Mouse (Mus musculus) limb, embryonic 14.5 days (tissue): ENCODE measurements around the gene Arhgef17. TPM values are rescaled to one million over a fixed set of nuclear protein-coding genes. Genes with fewer than 3 reads are reported as not detected.

Source experiments
- ATAC-seq: fragments of 200-750 bp; cut with Nextera tagmentation; 2 replicates; pipeline ENCODE4 v1.8.0; 2017; ENCODE audit warnings: low read depth, moderate number of reproducible peaks, moderate TSS enrichment; ENCODE audit not compliant: low FRiP score
- DNase-seq: peaks from one replicate; pipeline ENCODE4 v3.0.0-alpha.2; 2015; ENCODE audit warnings: low spot score
- H3K27ac ChIP-seq: fragments of 300-500 bp; sonication (generic); replicated peaks from 2 replicates; pipeline ENCODE4 v1.5.1; 2014; ENCODE audit warnings: low read depth, mild to moderate bottlenecking, low read length, moderate library complexity, mixed read lengths
- H3K27me3 ChIP-seq: fragments of 300-500 bp; sonication (generic); 2 replicates; pipeline ENCODE4 v1.6.1; 2014; ENCODE audit warnings: low read length, mixed read lengths; ENCODE audit not compliant: control insufficient read depth, insufficient read depth
- H3K36me3 ChIP-seq: fragments of 300-500 bp; sonication (generic); 2 replicates; pipeline ENCODE4 v1.6.1; 2014; ENCODE audit warnings: mild to moderate bottlenecking, low read length, moderate library complexity, mixed read lengths; ENCODE audit not compliant: control insufficient read depth, insufficient read depth
- H3K4me1 ChIP-seq: fragments of 300-500 bp; sonication (generic); 2 replicates; pipeline ENCODE4 v1.6.1; 2014; ENCODE audit warnings: antibody characterized with exemption, low read length, mixed read lengths; ENCODE audit not compliant: control insufficient read depth, insufficient read depth
- H3K4me2 ChIP-seq: fragments of 300-500 bp; sonication (generic); replicated peaks from 2 replicates; pipeline ENCODE4 v1.6.1; 2014; ENCODE audit warnings: low read depth, mild to moderate bottlenecking, low read length, moderate library complexity; ENCODE audit not compliant: severe bottlenecking
- H3K4me3 ChIP-seq: fragments of 300-500 bp; sonication (generic); replicated peaks from 2 replicates; pipeline ENCODE4 v1.5.1; 2014; ENCODE audit warnings: low read length
- H3K9ac ChIP-seq: fragments of 300-500 bp; sonication (generic); 2 replicates; pipeline ENCODE4 v1.6.1; 2014; ENCODE audit warnings: mild to moderate bottlenecking, low read depth, low read length, moderate library complexity; ENCODE audit not compliant: severe bottlenecking
- H3K9me3 ChIP-seq: fragments of 300-500 bp; sonication (generic); 2 replicates; pipeline ENCODE4 v1.6.1; 2016; ENCODE audit warnings: low read length; ENCODE audit not compliant: control insufficient read depth
- POLR2A ChIP-seq: fragments of 200-500 bp; IDR thresholded peaks from 2 replicates; pipeline ENCODE4 v1.8.0; 2012; ENCODE audit warnings: inconsistent platforms, mild to moderate bottlenecking, moderate library complexity, borderline replicate concordance; ENCODE audit not compliant: insufficient read depth, insufficient read length; ENCODE audit errors: extremely low read depth
- WGBS: fragments of 180-500 bp; shearing (Covaris S2); extraction: QIAGEN DNeasy Blood & Tissue Kit; methylation state at CpG from one replicate; pipeline ENCODE4 v1.1.7; 2014; 5-methylcytosine and 5-hydroxymethylcytosine counted together
- polyA plus RNA-seq, 2 experiments: library from polyadenylated mRNA; depleted of rRNA in 1 of 2; stranded (reverse) in 1 of 2; unstranded in 1 of 2; fragments of >200 nt; fragmentation: Nextera tagmentation in 1 of 2; extraction: Ambion mirVana in 1 of 2; gene quantifications; 2 replicates each; pipeline versions ENCODE4 v1.2.1 to v1.2.3; 2012 to 2014

Arhgef17 gene
- polyA plus RNA-seq, 2 experiments: 15.4 to 42.8 TPM

- WGBS: 87% methylated on average over 8 of the region's 8 CpGs
- peaks cover 27% of the 10 kb centered on the region for H3K4me1 ChIP-seq
- no peaks in the 10 kb centered on the region for H3K27me3 ChIP-seq
- no peak overlapping the region for H3K4me3 ChIP-seq
- peak overlapping the region; percentile 10 for H3K27ac ChIP-seq
- no peak overlapping the region for H3K9ac ChIP-seq
- DNase-seq (no peak), ATAC-seq (no peak)
- H3K36me3 ChIP-seq: peaks cover 27% of the 10 kb centered on the region
- H3K4me2 ChIP-seq: no peak overlapping the region
- no peak for TF ChIP-seq POLR2A
- no peaks in the 10 kb centered on the region for H3K9me3 ChIP-seq
Observed at GRCm38 (mm10) chr7:100908061-100908460, 23.8 kb downstream of the Arhgef17 start.

GRCm38 (mm10) chr7:100907231-100907630, 24.7 kb downstream of the Arhgef17 start:
- DNase-seq (peak; percentile 87), ATAC-seq (peak; percentile 44; the same call in 1 of the 2 replicates)
- Histone ChIP-seq H3K9me3 (no peaks in the 10 kb centered on the region), H3K9ac (no peak overlapping the region), H3K4me1 (peaks cover 26% of the 10 kb centered on the region), H3K36me3 (peaks cover 27% of the 10 kb centered on the region), H3K27me3 (no peaks in the 10 kb centered on the region), H3K4me2 (0 out of 2 replicates have a peak overlapping the region, but pooled peaks have one; percentile 14), H3K27ac (peak overlapping the region; percentile 11; the same call in 1 of the 2 replicates), H3K4me3 (no peak overlapping the region)
- TF ChIP-seq POLR2A: no peak
- WGBS: 0% methylated on average over 1 of the region's 1 CpGs

- ATAC-seq (no peak), DNase-seq (no peak)
- WGBS: 91% methylated on average over 10 of the region's 10 CpGs
- Histone ChIP-seq H3K27me3 (no peaks in the 10 kb centered on the region), H3K4me2 (no peak overlapping the region), H3K9ac (no peak overlapping the region), H3K4me3 (no peak overlapping the region), H3K36me3 (peaks cover 31% of the 10 kb centered on the region), H3K4me1 (peaks cover 16% of the 10 kb centered on the region), H3K9me3 (no peaks in the 10 kb centered on the region), H3K27ac (no peak overlapping the region)
- TF ChIP-seq POLR2A: no peak
Observed at GRCm38 (mm10) chr7:100906029-100906789, 25.7 kb downstream of the Arhgef17 start.

GRCm38 (mm10) chr7:100905037-100905436, 26.9 kb downstream of the Arhgef17 start:
- Histone ChIP-seq H3K4me2 (no peak overlapping the region), H3K9ac (no peak overlapping the region), H3K27me3 (no peaks in the 10 kb centered on the region), H3K27ac (no peak overlapping the region), H3K36me3 (peaks cover 31% of the 10 kb centered on the region), H3K4me3 (no peak overlapping the region), H3K9me3 (no peaks in the 10 kb centered on the region), H3K4me1 (peaks cover 11% of the 10 kb centered on the region; the same call in 1 of the 2 replicates)
- 83% methylated on average over 7 of the region's 7 CpGs for WGBS
- TF ChIP-seq POLR2A: no peak
- no peak for DNase-seq
- no peak for ATAC-seq

- 88% methylated on average over 5 of the region's 5 CpGs for WGBS
- H3K9ac ChIP-seq: no peak overlapping the region
- no peak overlapping the region for H3K27ac ChIP-seq
- TF ChIP-seq POLR2A: no peak
- H3K4me2 ChIP-seq: no peak overlapping the region
- no peak overlapping the region for H3K4me3 ChIP-seq
- peaks cover 28% of the 10 kb centered on the region for H3K36me3 ChIP-seq
- DNase-seq (no peak), ATAC-seq (no peak)
- H3K4me1 ChIP-seq: peaks cover 11% of the 10 kb centered on the region; the same call in 1 of the 2 replicates
- H3K9me3 ChIP-seq: no peaks in the 10 kb centered on the region
- no peaks in the 10 kb centered on the region for H3K27me3 ChIP-seq
Observed at GRCm38 (mm10) chr7:100904612-100905011, 27.3 kb downstream of the Arhgef17 start.
